Mouse (Mus musculus) intestine, embryonic 15.5 days (tissue): ENCODE measurements at regions not wholly inside any gene's neighbourhood (a gene's known extent, or its start where the extent isn't known, plus 50 kb on each side); places are given as distances from the start of the nearest gene placed in this dataset.
"Not testable (repeated sequence)": the region's sequence is repeated elsewhere in the genome, so short reads cannot be mapped to it uniquely, and the experiment has no call there.

Experiments
- ATAC-seq: fragments of 200-750 bp; cut with Nextera tagmentation; 2 replicates; pipeline ENCODE4 v1.8.0; 2017; ENCODE audit warnings: moderate TSS enrichment, moderate library complexity
- H3K27ac ChIP-seq: fragments of 300-500 bp; sonication (generic); 2 replicates; pipeline ENCODE4 v1.5.1; 2015; ENCODE audit warnings: mild to moderate bottlenecking, inconsistent platforms
- H3K27me3 ChIP-seq: fragments of 300-500 bp; sonication (generic); replicated peaks from 2 replicates; pipeline ENCODE4 v1.6.1; 2015; ENCODE audit warnings: inconsistent platforms
- H3K36me3 ChIP-seq: fragments of 300-500 bp; sonication (generic); 2 replicates; pipeline ENCODE4 v1.6.1; 2015; ENCODE audit warnings: inconsistent platforms
- H3K4me1 ChIP-seq: fragments of 300-500 bp; sonication (generic); replicated peaks from 2 replicates; pipeline ENCODE4 v1.6.1; 2015; ENCODE audit warnings: inconsistent platforms
- H3K4me2 ChIP-seq: fragments of 300-500 bp; sonication (generic); replicated peaks from 2 replicates; pipeline ENCODE4 v1.6.1; 2015; ENCODE audit warnings: mild to moderate bottlenecking, inconsistent platforms
- H3K4me3 ChIP-seq: fragments of 300-500 bp; sonication (generic); replicated peaks from 2 replicates; pipeline ENCODE4 v1.5.1; 2015; ENCODE audit warnings: inconsistent platforms
- H3K9ac ChIP-seq: fragments of 300-500 bp; sonication (generic); 2 replicates; pipeline ENCODE4 v1.6.1; 2015; ENCODE audit warnings: inconsistent platforms
- H3K9me3 ChIP-seq: fragments of 300-500 bp; sonication (generic); 2 replicates; pipeline ENCODE4 v1.6.1; 2016; ENCODE audit warnings: inconsistent platforms
- WGBS: fragments of 180-500 bp; shearing (Covaris S2); methylation state at CpG from one replicate; pipeline ENCODE4 v1.1.7; 2015; 5-methylcytosine and 5-hydroxymethylcytosine counted together

DNA sequence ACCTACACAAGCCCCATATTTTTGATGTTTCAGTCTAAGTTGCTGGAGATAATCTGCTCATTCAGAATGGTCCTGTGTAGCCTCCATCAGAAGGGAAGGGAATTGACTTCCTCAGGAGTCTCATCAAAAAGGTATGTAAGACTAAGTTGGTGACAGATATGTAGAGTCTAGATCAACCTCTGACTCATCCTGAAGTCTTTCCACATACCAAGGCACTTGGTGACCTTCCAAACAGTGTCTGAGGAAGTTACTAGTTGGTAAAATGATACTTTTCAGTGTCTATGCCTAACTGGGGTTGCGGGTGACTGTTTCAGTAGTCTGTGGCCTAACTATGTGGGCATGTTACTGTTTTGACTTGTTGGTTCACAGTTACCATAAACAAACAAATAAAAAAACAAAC is 133.0 kb upstream of the Plcb4 start:
- Histone ChIP-seq H3K9ac (no peak overlapping the region), H3K9me3 (no peaks in the 10 kb centered on the region), H3K36me3 (no peaks in the 10 kb centered on the region), H3K27me3 (no peaks in the 10 kb centered on the region), H3K4me1 (no peaks in the 10 kb centered on the region), H3K4me3 (no peak overlapping the region), H3K27ac (no peak overlapping the region), H3K4me2 (no peak overlapping the region)
- ATAC-seq = no peak
- WGBS = 94% methylated on average over 1 of the region's 1 CpGs

DNA sequence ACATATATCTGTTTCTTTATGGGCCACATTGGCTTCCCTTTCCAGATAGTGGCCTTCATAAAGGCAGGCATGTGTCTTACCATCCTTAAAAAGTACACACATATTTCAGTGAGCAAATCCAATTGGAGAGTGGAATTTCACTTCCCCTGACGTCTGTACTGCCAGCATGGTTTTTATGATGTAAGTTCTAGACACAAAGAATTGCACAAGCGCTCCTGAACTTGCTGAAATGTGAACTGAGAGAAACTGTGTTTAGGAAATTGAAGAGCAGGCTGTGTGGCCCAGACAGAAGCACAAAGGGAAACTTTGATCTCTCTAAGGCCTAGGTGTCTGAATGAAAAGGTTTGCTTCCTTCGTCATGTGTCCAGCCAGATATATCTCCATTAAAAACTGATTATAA is 129.2 kb upstream of the Plcb4 start:
- ATAC-seq = no peak
- WGBS = 66% methylated on average over 3 of the region's 3 CpGs
- H3K36me3 ChIP-seq = no peaks in the 10 kb centered on the region

GRCm38 (mm10) chr2:135536303-135536871 is 122.4 kb upstream of the Plcb4 start:
- peak; percentile 85 for ATAC-seq
- Histone ChIP-seq H3K4me3 (no peak overlapping the region), H3K4me2 (peak overlapping the region; percentile 31), H3K27ac (no peak overlapping the region), H3K9ac (no peak overlapping the region), H3K27me3 (no peaks in the 10 kb centered on the region), H3K4me1 (0 out of 2 replicates have a peak, but pooled peaks cover 7% of the 10 kb centered on the region), H3K36me3 (no peaks in the 10 kb centered on the region), H3K9me3 (no peaks in the 10 kb centered on the region)
- 29% methylated on average over 11 of the region's 11 CpGs for WGBS

More for the DNA sequence above, 129.2 kb upstream of the Plcb4 start:
- no peak overlapping the region for H3K27ac ChIP-seq
- no peak overlapping the region for H3K4me2 ChIP-seq
- H3K4me1 ChIP-seq = no peaks in the 10 kb centered on the region
- no peaks in the 10 kb centered on the region for H3K27me3 ChIP-seq
- no peak overlapping the region for H3K9ac ChIP-seq
- H3K9me3 ChIP-seq = no peaks in the 10 kb centered on the region
- no peak overlapping the region for H3K4me3 ChIP-seq

GRCm38 (mm10) chr2:135538022-135538421 is 120.8 kb upstream of the Plcb4 start:
- H3K4me2 ChIP-seq = no peak overlapping the region
- H3K27ac ChIP-seq = no peak overlapping the region
- no peaks in the 10 kb centered on the region for H3K36me3 ChIP-seq
- H3K4me1 ChIP-seq = 0 out of 2 replicates have a peak, but pooled peaks cover 7% of the 10 kb centered on the region
- no peak for ATAC-seq
- H3K27me3 ChIP-seq = no peaks in the 10 kb centered on the region
- WGBS = 74% methylated on average over 2 of the region's 2 CpGs
- H3K4me3 ChIP-seq = no peak overlapping the region
- no peaks in the 10 kb centered on the region for H3K9me3 ChIP-seq
- H3K9ac ChIP-seq = no peak overlapping the region

DNA sequence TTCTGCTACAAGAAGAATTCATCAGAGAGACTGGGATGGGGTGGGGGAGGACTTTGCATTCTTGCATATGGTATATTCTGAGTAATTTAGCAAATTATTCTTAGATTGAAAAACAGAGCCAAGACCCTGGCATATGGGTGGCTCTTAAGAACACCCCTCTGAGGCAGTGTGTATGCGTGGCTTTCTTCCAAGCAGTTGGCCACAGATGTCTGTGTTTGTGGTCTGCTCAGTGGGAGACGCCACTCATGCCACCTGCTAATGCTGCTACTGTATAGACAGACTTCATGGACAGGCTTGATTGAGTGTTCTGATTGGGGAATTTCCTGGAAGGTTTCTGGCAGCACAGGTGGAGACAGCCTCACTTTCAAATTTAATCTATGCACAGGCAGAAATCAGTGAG is 117.8 kb upstream of the Plcb4 start:
- no peaks in the 10 kb centered on the region for H3K27me3 ChIP-seq
- no peaks in the 10 kb centered on the region for H3K9me3 ChIP-seq
- H3K36me3 ChIP-seq = no peaks in the 10 kb centered on the region
- no peak overlapping the region for H3K4me2 ChIP-seq
- ATAC-seq = no peak
- no peak overlapping the region for H3K4me3 ChIP-seq
- 82% methylated on average over 2 of the region's 2 CpGs for WGBS
- no peak overlapping the region for H3K9ac ChIP-seq
- H3K4me1 ChIP-seq = 0 out of 2 replicates have a peak, but pooled peaks cover 7% of the 10 kb centered on the region
- no peak overlapping the region for H3K27ac ChIP-seq

- Histone ChIP-seq H3K4me3 (no peak overlapping the region), H3K27ac (no peak overlapping the region)
Measured at GRCm38 (mm10) chr2:135541930-135542329, 116.9 kb upstream of the Plcb4 start.

GRCm38 (mm10) chr2:135544882-135545281 is 113.9 kb upstream of the Plcb4 start:
- H3K27ac ChIP-seq = no peak overlapping the region
- no peak overlapping the region for H3K4me3 ChIP-seq
- ATAC-seq = no peak
- no peaks in the 10 kb centered on the region for H3K36me3 ChIP-seq
- H3K4me1 ChIP-seq = no peaks in the 10 kb centered on the region
- H3K9me3 ChIP-seq = no peaks in the 10 kb centered on the region
- no peak overlapping the region for H3K4me2 ChIP-seq
- no peak overlapping the region for H3K9ac ChIP-seq
- H3K27me3 ChIP-seq = no peaks in the 10 kb centered on the region

More at GRCm38 (mm10) chr2:135541930-135542329, 116.9 kb upstream of the Plcb4 start:
- H3K9me3 ChIP-seq = no peaks in the 10 kb centered on the region
- H3K4me2 ChIP-seq = no peak overlapping the region
- 0 out of 2 replicates have a peak, but pooled peaks cover 1% of the 10 kb centered on the region for H3K4me1 ChIP-seq
- no peaks in the 10 kb centered on the region for H3K36me3 ChIP-seq
- no peak for ATAC-seq
- no peaks in the 10 kb centered on the region for H3K27me3 ChIP-seq
- no peak overlapping the region for H3K9ac ChIP-seq

GRCm38 (mm10) chr2:135547966-135548365 is 110.8 kb upstream of the Plcb4 start:
- no peak overlapping the region for H3K4me2 ChIP-seq
- ATAC-seq = no peak
- no peaks in the 10 kb centered on the region for H3K9me3 ChIP-seq
- H3K27ac ChIP-seq = no peak overlapping the region
- H3K36me3 ChIP-seq = no peaks in the 10 kb centered on the region
- WGBS = 89% methylated on average over 3 of the region's 3 CpGs
- H3K9ac ChIP-seq = no peak overlapping the region
- H3K27me3 ChIP-seq = no peaks in the 10 kb centered on the region
- H3K4me1 ChIP-seq = no peaks in the 10 kb centered on the region
- H3K4me3 ChIP-seq = no peak overlapping the region

GRCm38 (mm10) chr2:135553031-135553430 is 105.8 kb upstream of the Plcb4 start:
- H3K9me3 ChIP-seq = no peaks in the 10 kb centered on the region
- ATAC-seq = no peak
- H3K4me2 ChIP-seq = no peak overlapping the region
- H3K27ac ChIP-seq = no peak overlapping the region
- no peak overlapping the region for H3K9ac ChIP-seq
- H3K4me3 ChIP-seq = no peak overlapping the region
- H3K36me3 ChIP-seq = no peaks in the 10 kb centered on the region
- H3K4me1 ChIP-seq = no peaks in the 10 kb centered on the region
- WGBS = 39% methylated on average over 3 of the region's 3 CpGs
- no peaks in the 10 kb centered on the region for H3K27me3 ChIP-seq

- not testable (repeated sequence) for H3K4me2 ChIP-seq, H3K27me3 ChIP-seq, H3K4me1 ChIP-seq, ATAC-seq, H3K36me3 ChIP-seq, H3K9me3 ChIP-seq, H3K27ac ChIP-seq, H3K4me3 ChIP-seq, H3K9ac ChIP-seq
- WGBS = 90% methylated on average over 8 of the region's 8 CpGs
Measured at GRCm38 (mm10) chr2:135558026-135558425, 100.8 kb upstream of the Plcb4 start.

DNA sequence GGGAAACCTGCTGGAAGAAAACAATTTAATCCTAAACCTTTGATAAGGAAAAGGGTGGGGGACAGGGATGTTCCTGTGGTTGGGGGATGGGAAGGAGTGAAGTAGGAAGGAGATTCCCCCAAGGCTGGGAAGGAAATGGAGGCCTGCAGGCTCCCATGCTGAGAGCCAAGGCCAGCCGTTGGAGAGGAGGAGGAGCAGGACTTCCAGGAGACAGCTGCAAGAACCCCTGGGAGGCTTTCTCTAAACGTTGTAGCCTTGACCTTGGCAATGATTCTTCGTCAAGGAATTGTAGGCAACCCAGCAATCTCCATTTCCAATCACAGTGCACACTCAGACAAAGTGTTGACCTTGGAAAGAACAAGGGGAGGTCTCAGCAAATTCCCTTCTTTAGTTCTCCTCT is 99.5 kb upstream of the Plcb4 start:
- Histone ChIP-seq H3K4me2 (no peak overlapping the region), H3K27ac (no peak overlapping the region), H3K27me3 (no peaks in the 10 kb centered on the region), H3K9ac (no peak overlapping the region), H3K9me3 (no peaks in the 10 kb centered on the region), H3K4me1 (no peaks in the 10 kb centered on the region), H3K4me3 (no peak overlapping the region), H3K36me3 (no peaks in the 10 kb centered on the region)
- no peak for ATAC-seq
- 53% methylated on average over 3 of the region's 3 CpGs for WGBS

GRCm38 (mm10) chr2:135559933-135560710 is 98.7 kb upstream of the Plcb4 start:
- H3K27ac ChIP-seq = no peak overlapping the region
- 81% methylated on average over 9 of the region's 9 CpGs for WGBS
- H3K9ac ChIP-seq = no peak overlapping the region
- H3K4me2 ChIP-seq = no peak overlapping the region
- no peaks in the 10 kb centered on the region for H3K9me3 ChIP-seq
- no peaks in the 10 kb centered on the region for H3K27me3 ChIP-seq
- no peaks in the 10 kb centered on the region for H3K4me1 ChIP-seq
- no peaks in the 10 kb centered on the region for H3K36me3 ChIP-seq
- ATAC-seq = no peak
- H3K4me3 ChIP-seq = no peak overlapping the region

GRCm38 (mm10) chr2:135560856-135561255 is 98.0 kb upstream of the Plcb4 start:
- H3K4me2 ChIP-seq = no peak overlapping the region
- no peaks in the 10 kb centered on the region for H3K27me3 ChIP-seq
- no peaks in the 10 kb centered on the region for H3K36me3 ChIP-seq
- no peak for ATAC-seq
- no peaks in the 10 kb centered on the region for H3K9me3 ChIP-seq
- 78% methylated on average over 1 of the region's 1 CpGs for WGBS
- H3K4me1 ChIP-seq = no peaks in the 10 kb centered on the region
- H3K27ac ChIP-seq = no peak overlapping the region
- no peak overlapping the region for H3K9ac ChIP-seq
- no peak overlapping the region for H3K4me3 ChIP-seq
